Mouse (Mus musculus): ENCODE data around the gene Bmpr1a. TPM values are rescaled to one million over a fixed set of nuclear protein-coding genes. Genes with fewer than 3 reads are reported as not detected.

Gene Bmpr1a
- polyA plus RNA-seq (2012; rRNA removed): 21.9 and 22.7 TPM in 2 replicates

DNA sequence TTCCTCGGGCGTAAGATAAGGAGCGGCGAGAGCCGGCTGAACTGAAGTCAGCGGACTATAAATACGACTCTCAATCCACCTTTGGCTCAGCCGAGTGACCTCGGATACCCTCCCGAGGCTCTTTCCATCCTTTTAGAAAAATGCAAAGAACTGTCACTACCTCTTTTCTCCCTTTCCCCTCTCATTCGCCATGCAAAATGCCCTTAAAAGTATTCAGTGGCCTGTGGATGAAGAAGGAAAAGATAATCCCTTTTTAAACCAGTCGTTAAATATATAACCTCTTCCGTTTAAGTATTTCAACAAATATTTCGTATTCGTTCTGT lies at the start of gene Bmpr1a:
Gene Bmpr1a, minus strand, starts transcription at position 17 of the 323 bp plus-strand sequence.
- no peak for DNase-seq (ENCODE audit: low read depth)

DNA sequence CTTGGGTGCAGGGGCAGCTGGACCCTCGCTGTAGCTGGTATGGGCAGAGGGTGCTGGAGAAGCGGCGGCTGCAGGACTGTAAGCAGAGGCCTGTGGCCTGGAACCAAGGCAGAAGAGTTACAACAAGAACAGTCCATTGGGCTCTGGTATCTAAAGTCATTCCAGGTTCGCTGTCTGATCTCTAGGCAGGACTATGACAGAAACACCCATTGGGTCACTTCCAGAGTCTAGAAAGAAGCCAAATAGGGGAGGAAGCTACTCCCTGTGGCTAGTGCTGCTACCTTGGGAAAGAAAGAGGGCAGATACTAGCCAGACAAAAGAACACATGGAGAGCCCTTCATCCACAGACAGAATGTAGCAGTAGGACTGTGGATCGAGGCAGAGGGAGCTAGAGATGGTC lies 49.1 kb upstream of the Bmpr1a start:
- no peak for DNase-seq (ENCODE audit: low read depth)

DNA sequence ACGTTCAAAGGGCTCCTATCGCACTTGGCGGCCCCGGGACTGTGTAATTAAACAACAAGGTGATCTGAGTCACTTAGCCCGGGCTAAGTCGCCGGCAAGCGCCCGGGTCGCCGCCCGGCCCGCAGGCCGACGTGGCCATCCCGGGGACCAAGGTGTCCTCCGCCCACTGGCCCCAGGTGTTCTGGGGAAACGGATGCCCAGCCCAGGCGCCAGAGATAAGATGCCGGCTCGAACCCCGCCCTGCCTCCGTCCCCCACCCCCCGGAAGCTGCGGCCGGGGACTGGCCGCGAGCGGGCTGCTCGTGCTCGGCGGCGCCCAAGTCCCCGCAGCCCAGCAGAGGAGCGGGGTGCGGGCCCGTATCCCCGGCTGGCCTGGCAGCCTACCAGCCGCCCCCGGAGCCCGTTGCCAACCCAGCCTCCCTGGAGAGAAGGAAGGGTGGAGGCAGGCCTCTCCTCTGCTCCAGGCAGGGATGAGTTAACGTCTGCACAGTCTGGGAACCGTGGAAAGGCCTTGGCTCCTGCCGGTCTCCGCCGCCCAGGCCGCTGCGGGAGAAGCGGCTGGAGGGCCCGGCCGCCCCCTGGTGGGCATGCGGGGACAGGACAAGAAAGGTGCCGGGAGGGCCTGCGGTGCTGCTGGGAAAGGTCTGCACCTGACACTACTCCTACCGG lies 46.0 kb upstream of the Bmpr1a start:
- no peak for DNase-seq (ENCODE audit: low read depth)

DNA sequence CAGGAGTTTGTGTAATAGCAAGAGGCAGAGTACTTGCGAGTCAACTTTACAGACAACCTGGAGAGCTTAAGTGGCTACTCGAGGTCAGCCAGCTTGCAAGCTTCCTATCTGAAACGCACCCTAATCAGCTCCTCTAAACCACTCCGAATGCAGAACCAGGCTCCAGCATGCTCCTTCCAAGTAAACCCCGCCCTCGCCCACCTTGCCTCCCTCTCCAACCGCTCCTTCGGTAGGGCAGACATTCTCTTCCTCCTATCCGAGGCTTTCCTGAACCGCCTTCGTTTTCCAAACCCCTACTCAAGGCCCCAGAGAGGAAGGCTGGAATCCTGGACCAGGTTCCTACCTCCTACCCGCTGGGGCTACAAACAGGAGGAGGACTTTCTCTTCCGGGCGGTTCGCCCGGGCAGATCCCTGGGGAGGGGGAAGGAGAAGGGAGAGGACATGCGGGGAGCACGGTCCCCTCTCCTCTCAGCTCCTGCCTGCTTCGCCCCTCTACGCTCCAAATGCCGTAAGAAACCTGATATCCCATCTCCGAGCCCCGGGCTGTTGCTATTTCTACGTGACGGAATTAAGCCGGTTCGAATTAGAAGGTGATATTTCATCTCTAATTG lies 45.4 kb upstream of the Bmpr1a start:
- no peak for DNase-seq (ENCODE audit: low read depth)

DNA sequence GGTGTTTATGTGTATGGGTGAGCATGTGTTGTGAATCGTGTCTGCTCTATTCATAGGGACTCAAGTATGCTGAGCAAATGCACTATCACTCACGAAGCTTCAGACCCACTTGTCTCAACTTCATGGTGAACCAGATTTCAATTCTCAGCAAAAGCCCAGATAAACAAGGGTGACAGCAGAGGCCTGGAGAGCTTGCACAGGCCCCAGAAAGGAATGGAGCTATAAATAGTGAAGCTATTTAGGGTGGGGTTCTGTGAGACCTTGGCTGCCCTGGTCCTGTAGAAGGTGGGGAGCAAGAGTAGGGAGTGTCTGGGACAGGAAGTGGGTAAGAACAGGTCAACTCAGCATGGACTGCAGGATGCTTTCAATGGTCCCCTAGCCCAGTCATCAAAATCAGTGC lies 41.4 kb upstream of the Bmpr1a start:
- DNase-seq (ENCODE audit: low read depth): no peak

DNA sequence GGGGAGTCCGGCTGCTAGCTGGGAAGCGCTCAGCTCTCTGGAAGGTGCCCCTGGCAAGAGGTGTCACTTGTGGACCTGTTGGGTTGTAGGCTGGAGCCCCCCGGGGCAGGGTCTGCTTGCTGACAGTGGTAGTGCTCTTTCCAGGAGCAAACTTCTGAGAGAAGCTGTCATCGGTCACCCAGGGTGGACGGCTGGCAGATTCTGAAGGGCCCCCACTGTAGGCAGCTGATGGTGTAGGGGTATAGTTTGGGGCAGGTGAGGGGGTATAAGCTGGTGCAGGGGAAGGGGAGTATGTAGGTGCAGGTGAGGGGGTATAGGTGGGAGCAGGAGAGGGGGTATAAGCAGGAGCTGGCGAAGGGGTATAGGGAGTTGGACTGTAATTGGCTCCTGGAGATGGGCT lies 40.9 kb upstream of the Bmpr1a start:
- DNase-seq (ENCODE audit: low read depth): no peak

DNA sequence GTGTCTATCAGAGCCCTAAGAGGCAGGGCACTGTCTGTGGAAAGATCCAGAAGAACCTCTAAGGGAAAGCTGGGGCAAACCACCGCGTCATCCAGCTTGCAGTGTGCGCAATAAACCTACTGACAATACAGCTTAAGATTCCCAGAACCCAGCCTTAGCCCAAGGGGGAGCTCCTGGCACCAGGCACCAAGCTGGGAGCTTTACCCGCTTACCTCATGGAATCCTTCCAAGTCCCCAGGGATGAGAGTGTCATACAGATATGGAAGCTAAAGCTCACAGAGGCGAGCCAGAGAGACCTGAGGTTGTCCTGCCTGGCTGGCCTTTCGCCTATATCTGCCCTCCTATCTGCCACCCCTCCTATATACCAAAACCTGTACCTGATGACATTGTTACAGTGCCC lies 40.5 kb upstream of the Bmpr1a start:
- no peak for DNase-seq (ENCODE audit: low read depth)

DNA sequence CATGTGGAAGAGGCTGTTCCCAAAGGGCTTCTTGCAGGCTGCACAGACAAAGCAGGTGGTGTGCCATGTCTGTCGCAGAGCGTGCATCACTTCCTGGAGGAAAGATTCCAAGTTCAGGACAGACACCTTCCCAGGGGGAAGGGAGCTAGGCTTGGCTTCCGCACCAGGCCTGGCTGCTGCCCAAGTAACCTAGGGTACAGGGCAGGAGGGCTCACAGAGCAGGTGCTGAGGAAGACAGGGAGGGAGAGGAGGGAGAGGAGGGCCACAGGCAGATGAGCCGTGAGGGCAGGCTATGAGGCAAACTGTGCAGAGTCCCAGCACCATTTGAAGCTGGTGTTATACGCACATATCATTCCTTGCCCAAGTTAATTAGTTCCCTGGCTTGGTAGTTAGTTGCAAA lies 38.8 kb upstream of the Bmpr1a start:
- no peak for DNase-seq (ENCODE audit: low read depth)

DNA sequence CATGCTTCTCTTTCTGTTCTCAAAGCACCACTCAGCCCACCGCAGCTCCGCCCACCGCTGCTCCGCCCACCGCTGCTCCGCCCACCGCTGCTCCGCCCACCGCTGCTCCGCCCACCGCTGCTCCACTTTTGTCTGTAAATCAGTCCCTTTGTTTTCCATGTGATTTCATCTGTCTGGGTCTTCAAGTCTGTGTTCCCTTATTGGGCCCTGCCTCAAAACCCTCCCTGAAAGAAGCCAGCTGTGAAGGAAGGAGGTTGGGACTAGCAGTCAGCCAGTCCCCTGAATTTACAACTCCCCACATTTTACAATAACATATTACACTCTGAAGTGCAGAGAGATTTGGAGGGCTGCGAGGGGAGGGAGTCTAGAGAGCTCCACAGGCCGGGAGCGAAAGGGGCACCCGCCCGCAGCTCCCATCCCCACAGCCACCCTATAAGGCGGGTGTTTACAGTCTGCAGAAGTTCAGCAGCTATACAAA lies 37.6 kb upstream of the Bmpr1a start:
- DNase-seq (ENCODE audit: low read depth): no peak

DNA sequence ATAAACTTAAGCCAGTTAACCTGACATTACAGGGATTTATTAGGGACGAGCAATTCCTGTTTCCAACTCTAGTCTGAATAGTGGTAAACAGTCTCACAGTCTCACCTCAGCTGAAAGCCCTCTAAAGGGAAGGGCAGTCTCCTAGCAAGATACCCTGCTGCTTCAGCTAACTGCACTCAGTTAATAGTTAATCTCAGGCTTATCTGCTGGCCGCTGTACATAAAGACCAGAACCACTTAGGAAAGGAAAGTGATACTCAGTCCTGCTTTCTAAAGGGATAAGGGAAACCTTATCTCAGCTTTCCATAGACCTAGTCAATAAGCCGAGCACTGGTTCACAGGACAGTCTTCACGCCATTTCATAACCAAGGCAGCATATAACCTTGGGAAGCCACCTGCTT lies 32.7 kb upstream of the Bmpr1a start:
- DNase-seq (ENCODE audit: low read depth): no peak

DNA sequence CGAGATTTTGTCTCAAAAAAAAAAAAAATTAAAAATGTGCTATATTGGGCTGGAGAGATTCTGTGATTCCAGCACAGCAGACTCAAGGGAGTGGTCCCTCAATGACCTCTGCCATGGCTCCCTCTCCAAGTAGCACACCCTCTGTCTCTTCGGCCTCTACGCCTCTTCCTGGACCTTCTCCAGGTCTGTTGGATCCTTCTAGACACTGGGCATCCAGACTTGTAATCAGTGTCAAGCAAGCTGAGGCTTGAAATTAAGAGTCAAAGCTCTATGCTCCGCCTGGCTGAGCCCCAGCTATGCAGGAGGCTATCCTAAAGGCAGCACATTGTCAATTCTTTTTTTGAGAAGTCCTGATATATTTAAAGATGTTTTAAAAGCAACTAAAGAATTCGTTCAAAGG lies 30.4 kb upstream of the Bmpr1a start:
- no peak for DNase-seq (ENCODE audit: low read depth)

DNA sequence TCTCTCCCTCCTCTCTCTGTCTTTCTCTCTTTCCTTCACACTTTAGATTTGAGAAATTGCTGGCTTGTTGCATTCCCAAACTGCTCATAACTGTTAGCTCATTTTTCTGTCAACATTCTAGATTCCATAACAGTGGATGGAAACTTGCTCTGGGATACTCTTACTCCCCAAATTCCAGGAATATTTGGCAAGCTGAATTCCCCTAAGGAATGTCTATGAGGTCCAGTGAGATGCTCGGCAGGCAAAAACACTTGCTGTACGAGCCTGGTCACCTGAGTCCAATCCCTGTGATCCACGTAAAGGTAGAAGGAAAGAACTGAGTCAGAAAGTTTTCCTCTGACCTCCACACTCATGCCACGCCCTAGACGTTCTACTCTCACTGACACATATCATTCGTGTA lies 29.4 kb upstream of the Bmpr1a start:
- no peak for DNase-seq (ENCODE audit: low read depth)

DNA sequence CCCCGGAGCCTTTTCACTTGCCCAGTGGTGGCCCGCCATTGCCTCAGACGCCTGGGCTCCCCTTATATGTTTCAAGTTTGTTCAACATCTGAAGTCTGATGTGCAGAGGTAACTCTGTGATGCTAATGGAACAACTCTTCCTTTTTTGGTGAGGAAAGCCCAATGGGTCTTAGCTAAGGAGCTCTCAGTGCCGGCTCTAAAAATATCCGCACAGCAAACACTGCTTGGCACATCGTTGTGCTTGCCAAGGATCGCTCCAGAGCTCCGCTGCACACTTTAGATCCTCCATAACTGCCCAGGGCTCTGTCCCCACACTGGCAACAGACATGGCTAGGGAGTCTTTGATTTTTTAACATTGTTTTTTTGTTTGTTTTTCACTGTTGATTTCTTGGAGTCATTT lies 25.7 kb upstream of the Bmpr1a start:
- no peak for DNase-seq (ENCODE audit: low read depth)

DNA sequence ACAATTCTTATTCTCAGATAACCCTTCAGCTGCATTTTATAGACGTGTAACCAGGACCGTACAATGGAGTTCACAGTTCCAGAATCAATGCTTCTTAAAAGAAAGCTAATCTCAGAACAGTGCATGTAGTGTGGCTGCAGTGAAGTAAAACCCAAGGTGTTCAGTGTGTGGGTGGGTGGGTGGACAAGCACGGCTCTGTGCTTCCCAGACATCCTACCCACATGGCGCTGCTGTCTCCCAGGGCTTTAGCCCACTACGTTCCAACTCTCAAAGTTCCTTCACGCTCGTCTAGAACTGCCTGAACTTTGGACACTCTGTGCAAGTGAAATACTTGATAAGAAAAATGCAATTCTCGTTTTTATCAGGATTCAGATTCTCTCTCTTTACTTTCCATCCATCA lies 19.6 kb upstream of the Bmpr1a start, which contains the start of gene 9230112D13Rik:
Gene 9230112D13Rik, minus strand, starts transcription at position 101 of the 400 bp plus-strand sequence.
- DNase-seq (ENCODE audit: low read depth): no peak

DNA sequence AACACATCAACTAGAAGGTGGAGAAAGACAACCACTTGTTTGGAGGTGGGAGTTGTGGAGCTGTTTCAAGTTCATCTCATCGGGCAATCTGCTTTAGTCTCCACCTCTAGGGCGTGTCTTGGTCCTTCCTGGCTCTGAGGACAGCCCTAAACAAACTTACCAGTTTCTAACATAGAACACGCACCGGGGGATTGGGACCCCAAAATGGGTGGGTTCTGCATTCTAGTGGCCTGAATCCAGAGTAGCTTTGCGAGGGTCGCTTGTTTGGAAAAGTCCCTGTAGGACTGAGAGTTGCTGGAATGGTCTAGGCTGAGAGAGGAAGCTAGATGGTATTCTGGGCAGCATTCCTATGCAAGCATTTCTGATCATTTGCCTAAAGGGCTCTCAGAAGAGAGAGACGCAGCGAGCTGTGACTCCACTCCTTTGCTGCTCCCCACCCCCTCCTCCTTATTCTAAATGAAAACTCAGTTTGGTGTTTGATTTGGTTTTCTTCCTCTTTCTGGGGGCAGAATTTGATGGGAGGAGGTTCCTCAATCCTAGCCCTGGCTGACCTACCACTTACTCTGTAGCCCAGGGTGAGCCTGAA lies 14.9 kb upstream of the Bmpr1a start:
- no peak for DNase-seq (ENCODE audit: low read depth)

DNA sequence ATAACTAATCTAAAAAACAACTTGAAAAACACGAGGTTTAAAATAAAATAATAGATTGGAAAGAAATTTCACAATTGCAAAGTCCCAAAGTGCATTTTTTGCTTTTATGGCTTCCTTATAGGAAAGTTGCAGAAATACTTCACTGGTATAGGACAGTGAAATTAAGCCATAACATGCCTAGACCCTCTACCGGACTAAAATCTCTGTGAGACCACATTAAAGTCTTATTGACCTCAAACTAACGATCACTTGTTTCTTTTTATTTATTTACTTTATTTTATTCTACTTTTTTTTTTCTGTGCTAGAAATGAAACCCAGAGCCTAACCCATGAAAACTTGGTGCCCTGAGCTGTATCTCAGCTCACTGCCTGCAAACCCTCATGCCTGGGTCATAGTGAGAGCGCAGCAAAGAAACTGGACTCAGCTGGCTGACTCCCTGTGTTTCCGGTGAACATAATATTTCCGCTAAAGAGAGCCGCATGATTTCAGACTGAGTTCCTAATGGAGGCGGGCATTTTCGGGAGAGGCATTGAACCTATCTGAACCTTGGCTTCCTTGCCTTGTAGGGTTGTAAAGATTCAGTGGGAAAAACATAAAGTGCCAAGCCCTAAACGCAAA lies 13.9 kb upstream of the Bmpr1a start:
- no peak for DNase-seq (ENCODE audit: low read depth)

DNA sequence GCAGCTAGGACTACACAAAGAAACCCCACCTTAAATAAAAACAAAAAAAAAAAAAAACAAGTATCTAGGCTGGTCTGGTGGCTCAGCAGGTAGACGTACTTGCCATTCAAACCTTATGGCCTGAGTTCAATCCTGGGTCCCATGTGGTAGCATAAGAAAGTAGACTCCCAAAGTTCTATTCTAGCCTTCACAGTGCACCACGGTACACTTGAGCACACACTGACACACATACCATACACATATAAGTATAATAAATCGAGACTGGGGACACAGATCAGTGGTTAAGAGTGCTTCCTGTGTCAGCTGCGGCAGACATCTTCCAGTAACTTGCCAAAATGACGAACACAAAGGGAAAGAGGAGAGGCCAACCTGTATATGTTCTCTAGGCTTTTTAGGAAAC lies 12.7 kb upstream of the Bmpr1a start:
- no peak for DNase-seq (ENCODE audit: low read depth)

DNA sequence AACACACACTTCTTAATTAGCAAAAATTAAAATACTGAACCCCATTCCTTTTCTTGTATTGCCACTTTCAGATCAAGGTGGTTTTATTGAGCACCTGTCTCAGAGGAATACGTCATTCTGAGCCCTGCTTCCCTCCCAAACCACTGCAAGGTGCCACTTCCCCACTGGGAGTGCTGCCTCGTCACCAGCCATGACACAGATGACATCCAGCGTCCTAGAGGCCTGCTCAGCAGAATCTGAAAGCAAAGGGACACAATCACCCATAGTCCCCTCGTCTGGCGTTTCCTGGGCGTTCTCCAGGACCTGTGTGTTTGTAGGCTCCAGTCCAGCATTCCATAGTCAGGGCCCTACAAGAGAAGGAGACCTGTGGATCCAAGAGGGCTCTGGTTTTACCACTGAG lies 11.0 kb upstream of the Bmpr1a start:
- no peak for DNase-seq (ENCODE audit: low read depth)

DNA sequence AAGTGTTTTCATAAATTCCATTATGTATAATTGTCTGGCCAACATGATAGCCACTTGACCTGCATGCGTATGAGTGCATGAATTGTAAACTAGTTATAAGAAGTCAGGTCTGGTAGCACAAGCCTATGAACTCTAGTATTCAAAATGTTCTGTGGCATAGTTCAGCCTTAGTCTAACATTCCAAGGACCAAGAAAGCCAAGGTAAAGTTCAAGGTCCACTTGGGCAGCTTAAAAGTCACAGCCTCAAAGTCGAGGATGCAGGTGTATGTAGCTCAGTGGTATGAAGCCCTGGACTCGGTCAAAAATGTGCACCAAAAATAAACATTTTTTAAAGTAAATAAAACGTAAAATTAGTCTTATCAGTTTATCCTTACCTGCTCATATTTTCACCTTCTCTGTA lies 9.5 kb upstream of the Bmpr1a start:
- DNase-seq (ENCODE audit: low read depth): no peak

DNA sequence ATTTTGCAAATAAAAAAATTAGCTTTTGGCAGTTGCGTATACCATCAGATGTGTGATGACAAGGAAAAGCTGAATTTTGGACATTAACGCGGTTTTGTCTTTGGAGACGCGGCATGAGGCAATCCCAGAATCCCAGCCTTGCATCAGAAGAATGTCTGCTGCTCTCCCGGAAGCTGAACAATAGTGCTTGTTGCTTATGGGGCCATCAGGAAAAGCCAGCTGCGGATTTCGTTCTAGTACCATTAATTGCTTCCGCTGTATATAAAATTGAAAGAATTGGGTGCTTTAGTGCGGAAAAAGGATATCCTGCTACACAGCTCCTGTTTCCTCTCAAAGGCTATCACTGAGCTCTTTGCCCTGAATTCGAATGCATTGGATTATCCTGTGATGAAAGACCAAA lies 8.8 kb upstream of the Bmpr1a start:
- DNase-seq (ENCODE audit: low read depth): no peak

DNA sequence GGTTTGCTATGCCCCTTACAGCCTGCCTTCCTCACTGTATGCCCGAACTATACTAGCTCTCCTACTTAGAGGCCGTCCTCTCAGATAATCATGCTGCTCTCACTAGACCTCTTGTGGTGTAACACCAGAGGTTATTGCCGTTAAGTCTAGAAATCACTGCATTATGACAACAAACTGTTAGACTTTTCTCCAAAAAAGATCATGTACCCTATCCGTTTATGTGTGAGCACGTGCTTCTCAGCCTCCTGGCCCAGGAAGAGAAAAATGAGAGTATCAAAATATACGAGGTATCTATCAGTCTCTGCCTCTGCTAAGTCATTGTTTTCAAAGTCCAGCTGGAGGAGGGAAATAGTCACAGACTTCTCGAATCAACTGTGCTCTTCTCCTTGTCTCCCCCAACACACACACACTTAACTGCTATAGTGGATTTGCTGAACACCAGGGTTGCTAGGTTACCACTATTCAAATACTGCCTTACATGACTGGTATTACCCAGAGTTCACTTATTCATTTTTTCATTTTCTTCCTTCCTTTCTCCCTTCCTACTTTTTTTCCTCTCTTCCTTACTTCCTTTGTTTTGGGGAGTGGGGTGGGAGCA lies 5.8 kb upstream of the Bmpr1a start:
- no peak for DNase-seq (ENCODE audit: low read depth)

DNA sequence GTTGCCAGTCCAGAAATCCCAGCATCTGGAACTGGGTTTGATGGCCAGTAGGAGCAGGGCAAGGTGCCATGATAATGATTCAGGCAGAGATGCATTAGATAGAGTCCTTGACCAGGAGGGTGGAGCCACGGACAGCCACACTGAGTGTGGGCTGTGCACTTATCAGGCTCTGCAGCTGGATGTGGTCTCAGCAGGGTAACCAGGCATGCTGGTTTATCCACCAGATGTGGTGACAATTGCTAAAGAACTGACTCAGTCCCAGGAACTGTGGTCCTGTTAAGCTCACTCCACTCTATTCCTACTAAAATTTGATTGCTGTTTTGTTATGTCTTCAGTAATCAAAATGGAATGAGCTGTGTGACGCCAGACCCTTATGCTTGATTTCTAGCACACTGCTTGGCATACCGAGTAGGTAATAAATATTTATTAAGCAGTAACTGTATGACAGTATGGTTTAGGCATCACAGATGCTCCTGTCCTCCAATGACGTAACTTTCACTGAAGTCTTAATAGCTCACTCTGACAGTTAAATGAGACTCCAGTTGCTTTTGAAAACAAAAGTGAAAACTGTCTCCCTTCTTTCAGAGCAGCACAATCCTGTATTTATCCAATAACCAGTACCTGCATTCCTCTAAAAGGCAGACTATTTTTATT lies 5.2 kb upstream of the Bmpr1a start:
- no peak for DNase-seq (ENCODE audit: low read depth)
